Mouse (Mus musculus) cerebellum, adult 9-10 months (tissue): ENCODE data around the gene Tnfrsf25.

Source experiments
- DNase-seq: peaks from one replicate; pipeline ENCODE4 v3.0.0; 2022

The Tnfrsf25 gene

DNA sequence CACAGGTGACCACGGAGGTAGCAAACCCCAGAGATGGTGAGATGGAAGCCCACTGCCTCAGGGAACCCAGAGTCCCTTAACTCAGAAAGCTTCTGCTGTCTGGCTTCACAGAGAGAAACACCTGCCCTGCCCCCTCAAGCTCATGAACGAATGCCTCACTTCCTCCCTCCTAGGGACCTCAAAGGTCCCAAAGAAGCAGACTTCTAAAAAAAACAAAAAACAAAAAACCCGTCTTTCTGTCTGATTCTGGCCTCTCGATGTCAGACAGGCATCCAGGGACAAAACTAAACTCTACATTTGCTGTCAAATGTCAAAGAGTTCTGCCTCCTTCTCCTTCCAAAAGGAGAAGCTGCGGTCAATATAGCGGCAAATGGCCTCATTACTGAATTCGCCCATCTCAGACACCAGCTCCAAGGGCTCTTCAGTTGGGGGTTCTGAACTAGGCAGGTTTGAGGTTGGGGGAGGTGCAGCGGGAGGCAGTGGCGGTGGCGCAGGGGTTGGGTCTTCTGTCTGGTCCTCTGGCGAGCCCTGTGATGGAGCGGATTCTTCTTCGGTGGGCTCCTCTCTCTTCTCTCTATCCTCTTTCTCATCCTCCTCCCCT is 8.7 kb downstream of the Tnfrsf25 start:
- no peak for DNase-seq

DNA sequence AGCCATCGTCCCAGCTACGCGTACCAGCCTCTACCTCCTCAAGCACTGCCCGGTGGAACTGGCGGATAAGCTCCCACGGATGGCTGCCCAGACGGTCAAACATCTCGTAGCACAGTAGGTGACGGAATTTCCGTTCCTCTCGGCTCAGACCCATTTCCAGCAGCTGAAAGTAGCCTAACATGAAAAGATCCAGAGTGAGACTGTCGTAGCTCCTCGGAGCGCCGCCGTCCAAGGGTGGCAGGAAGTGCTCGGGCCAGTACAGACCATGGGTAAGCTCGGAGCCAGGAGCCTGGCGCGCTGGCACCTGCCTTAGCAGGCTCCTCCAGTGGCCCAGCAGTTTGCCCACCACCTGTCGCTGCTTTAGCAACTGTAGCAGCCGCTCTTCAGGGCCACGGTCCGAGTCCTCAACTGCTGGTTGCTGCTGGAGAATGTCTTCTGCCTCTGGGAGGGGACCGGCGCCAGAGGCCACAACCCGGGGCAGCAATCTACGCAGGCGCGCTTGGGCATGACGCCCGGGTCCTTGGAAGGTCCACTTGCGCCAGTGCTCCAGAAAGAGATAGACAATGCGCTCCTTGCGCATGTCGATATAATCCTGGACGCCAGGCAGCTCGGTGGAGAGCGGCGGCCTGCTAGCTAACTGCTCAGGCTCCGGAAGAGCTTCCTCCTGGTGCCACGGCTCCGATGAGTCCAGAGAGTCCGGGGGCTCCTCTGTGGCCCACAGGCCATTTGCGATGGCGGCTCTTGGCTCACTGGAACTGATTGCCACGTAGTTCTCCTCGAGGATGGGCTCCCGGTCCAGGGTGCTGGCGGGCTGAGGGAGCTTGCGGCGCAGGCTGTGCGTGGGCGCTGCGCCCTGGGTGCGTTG is 9.7 kb downstream of the Tnfrsf25 start:
- peak; percentile 46 for DNase-seq

DNA sequence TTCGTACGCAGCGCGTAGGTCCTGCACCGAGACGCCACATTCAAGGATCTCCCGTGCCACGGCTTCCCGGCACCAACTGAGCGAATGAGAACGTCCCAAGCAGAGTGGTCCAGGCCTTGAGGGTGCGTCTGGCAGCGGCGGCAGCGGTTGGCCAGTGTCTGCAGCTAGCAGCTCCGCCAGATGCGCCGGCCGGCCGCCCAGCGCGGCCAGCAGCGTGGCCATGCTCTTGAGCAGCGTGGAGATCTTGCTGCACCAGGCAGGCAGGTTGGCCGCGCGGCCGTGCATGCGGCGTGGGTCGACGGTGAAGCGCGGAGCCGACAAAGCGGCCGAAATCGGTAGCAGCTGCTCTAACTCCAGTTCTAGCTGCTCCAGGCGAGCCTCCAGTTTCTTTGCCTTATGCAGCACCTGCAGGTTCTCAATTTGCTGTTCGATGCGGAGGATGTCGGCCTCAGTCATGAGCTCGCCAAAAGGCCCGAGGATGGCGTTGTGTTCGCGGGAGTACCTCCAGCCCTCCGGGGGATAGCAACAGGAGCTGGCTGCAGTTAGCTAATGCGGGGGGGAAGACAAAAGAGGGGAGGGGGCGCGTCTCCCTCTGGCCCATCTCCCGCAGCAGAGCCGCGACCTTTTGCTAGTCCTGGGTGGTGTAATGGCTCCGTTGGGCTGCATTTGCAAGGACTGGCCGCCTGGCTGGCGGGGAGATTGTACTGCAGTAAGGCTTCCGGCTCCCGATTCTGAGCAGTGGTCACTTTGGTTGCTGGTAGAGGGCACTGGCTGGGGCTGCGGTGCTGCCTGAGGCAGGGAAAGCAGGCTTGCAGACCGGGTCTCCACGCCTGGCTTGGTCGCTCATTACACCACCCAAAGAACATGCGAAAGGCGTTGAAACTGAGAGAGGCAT is 10.5 kb downstream of the Tnfrsf25 start:
- DNase-seq, result no peak

DNA sequence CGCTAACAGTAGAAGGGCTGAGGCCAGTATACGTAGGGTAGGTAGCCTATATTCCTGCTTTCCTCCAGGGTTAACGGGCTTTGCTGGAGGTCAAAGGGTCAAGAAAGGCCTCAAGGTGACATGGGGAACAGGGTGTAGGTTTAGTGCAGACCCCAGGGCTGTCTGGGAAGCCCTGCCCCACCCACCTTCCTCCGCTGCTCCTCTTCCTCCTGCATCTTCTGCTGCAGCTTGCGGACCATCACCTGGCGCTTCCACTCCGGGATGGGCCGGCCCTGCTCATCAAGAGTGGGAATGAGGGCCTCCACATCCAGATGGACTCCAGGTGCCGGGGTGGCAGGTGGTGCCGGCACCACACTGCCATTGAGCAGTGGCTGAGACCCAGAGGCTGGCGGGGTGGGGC is 12.2 kb downstream of the Tnfrsf25 start:
- DNase-seq, result no peak

DNA sequence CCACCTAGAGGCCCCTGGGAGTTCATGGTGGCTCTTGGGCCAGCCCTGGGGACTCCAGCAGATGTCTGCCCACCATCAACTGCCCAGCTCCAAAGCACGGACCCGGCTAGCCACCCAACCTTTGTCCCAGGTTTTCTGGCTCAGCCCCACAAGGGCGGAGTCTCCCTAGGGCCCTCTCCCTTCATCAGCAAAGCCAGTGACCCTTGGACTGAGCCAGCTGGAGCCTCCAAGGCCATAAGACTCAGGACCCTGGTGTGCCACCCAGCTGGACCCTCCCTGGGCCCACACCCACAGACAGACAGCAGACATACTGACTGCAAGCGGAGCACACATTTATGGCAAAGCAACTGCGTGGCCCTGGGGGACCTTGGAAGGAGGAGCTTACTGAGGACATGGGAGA is 13.1 kb downstream of the Tnfrsf25 start:
- no peak for DNase-seq

DNA sequence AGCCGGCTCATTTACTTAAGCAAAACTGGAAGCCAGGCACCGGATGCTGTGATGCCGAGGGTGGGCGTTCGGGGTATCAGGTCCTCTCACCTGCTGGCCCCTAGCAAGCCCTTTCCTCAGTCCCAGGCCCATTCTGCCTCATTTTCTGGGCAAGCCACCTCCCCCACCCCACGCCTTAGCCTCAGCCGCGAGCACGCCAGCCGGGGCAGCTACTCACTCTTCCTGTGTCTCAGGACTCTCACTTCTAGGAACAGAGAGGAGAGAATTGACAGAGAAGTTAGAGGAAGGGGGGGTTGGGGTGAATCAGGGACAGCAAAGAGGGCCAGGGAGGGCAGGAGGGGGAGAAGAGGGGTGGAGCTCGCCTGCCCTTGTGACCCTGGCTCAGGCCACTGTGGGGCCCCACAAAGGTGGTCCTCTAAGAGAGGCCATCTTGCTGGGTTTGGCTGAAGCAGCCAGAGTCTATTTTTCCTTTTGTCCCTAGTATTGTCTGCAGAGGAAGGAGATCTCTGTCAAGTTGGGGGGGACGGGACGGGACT is 13.7 kb downstream of the Tnfrsf25 start:
- DNase-seq, result no peak

DNA sequence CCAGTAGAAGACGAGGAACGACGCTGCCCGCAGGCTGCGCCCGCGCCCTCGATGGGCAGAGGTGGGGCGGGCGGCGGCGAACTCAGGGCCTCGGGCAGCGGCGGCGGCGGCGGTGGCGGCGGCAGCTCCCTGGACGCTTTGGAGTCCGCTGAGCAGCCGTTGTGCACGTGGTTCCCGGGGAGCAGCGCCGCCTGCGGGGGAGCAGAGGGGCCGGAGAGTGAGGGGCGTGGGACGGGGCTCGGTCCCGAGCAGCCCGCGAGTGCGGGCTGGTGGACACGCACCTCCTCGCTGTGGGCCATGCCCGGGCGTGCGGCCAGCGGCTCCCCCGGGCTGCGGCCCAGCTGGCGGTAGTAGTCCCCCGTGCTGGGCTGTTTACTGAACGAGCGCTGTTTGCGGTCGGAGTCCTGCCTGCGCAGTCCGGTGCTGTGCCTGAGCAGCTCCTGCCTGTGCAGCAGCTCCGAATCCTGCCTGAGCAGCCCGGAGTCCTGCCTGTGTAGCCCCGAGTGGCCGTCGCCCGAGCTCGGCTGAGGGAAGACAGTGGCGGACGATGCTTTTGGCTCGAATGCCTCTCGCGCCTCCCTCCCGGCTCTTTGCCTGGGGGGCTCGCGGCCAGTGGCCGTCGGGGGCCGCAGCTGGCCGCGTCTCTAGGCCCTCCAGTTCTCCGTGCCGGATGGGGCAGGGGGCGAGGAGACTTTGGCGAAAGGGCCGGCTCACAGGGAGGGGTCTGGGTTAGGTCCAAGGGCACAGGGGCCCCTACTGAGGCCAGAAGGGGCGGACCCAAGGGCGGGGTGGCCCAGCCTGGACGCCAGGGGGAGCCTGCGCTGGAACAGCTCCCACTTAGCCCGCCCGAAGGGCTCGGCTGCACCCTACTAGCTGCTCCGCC is 15.3 kb downstream of the Tnfrsf25 start:
- DNase-seq, result no peak

DNA sequence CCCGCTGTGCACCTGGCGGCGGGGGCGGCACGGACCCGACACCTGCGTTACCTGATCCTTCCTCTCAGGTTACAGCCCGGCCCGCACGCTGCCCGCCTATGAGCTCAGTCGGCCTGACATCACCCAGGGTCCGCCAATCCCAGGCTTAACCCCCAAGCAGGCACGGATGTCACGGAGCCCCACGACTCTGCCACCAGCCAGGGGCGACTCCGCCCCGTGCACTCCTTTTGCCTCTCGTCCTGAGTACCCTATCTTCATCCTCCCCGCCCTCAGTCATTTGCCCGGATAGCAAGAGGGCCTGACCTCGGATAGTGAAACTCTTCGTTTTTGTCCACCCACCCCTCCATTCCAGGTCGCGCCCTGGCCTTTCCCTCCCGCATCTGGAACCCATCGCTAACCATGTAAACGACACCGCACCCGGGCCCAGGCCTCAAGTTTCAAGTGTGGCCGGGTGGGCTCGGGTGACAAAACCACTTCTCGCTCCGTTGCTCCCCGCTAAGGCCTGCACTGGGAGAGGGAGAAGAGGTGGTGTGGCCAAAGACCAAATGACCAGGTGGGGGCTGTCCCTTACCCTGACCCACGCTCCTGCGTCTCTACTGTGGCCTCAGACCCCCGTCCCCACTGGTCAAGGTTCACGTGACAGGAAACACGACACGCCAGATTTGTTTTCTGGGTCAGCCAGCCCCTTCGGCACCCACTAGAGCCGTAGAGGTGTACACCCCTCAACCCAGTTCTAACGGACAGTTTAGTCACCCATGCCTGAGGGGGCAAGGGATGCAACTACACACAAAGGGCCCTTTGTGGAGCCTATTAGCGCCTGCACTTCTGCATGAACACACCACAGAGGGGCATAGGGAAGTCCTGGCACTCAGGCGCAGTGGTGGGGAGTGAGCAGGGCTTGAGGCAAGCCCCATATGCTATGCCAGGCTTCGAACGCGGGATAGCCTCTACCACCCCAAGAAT is 16.4 kb downstream of the Tnfrsf25 start:
- DNase-seq, result no peak

DNA sequence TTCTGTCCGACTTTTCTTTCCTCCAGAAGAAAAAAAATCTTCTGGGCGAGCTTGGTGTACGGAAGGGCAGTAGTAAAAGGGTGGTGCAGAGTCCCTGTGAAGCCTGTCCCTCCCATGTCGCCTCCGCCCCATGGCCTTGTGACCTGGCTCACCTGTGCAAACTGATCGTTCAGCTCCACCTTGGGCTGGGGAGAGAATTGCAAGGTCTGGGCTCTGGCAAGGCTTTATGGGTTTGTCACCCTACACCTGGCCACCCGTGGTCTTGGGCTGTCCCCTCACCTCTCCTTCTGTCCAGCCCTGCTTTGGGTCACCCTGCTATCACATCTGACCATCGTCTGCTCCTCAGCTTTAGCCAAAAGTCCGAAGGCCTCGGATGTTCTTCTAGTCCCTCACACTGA is 17.0 kb downstream of the Tnfrsf25 start:
- no peak for DNase-seq

DNA sequence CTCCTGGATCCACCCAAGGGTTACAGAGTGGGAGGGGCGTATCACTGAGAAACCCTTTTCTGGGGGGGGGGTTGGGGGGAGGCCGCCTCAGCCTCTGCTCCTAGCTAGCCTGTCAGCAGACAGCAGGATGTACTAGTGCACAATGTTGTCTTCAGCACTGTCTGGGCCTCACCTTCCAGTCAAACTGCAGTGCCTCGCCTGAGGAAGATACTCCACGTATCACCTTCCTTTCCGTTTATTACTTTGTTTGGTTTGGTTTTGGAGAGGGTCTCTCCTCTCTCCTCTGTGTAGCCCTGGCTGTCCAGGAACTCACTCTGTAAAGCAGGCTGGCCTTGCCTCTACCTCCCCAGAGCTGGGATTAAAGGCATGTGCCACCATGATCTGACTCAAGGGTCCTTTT is 17.5 kb downstream of the Tnfrsf25 start:
- no peak for DNase-seq

DNA sequence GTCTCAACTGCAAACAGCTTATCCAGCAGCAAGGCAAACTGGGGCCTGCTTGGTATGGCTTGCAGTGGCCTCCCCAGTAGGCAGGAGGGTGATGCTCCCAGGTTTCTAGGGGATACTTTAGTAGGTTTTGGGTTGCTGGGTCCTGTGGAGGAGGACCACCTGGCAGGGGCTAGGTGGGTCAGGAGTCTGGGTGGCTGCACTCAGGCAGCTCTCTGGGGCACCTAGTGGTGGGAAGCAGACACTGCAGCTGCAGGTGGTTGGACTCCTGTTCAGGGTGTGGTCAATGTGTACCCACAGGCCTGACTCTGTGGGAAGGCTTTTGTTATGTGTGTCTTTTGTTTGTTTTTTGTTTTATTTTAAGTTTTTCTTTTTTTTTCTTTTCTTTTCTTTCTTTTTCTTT is 18.8 kb downstream of the Tnfrsf25 start:
- no peak for DNase-seq

DNA sequence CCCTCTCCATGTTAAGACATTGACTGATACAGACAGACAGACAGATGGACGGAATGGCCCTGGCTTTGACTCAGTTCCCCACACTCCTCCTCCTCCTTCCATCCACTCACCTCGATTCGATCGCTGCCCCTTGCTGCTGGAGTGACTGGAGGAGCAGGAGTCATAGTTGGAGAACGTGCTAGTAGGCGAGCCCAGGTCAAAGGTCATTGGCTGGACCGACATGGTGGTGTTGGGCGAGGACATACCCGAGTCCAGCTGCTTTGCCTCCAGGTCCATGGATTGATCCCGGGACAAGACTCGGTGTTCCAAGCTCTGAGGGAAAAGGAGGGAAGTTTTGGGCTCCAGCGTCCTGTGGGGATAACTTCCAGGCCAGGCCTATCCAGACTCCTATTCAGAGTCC is 19.6 kb downstream of the Tnfrsf25 start:
- DNase-seq, result no peak

DNA sequence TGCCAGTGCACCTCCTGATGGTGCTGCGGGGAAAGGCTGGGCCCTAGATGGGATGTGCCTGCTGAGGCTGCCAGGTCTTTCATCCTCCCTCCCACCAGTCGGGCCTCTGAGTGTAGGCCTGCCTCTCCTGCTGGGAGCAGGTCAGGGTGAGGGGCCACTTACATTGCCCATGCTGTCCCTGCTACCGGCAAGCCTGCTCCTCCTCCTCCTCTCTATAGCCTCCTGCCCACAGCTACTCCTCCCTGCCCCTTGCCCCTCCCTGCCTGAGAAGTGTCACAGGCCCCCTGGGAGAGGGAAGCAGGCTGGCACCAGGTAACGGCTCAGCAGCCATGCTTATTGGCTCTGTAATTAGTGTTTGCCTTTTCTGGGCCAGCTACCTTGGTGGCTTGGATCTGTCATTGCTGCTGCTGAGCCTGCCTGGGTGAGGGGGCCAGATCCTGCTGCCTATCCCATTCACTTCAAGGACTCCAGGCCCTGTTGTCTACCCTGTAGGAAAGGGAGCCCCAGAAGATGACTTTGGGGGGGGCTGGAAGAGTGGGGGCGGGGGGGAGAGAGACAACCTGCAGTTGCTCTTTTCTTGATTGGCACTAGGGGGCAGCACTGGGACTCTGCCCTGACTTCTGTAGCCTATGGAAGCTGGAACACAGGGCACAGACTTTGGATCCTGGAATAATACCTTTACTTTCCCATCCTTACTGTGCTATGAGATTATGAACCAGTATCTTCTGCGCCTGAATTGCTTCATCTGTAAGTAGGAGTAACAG is 20.6 kb downstream of the Tnfrsf25 start:
- no peak for DNase-seq

DNA sequence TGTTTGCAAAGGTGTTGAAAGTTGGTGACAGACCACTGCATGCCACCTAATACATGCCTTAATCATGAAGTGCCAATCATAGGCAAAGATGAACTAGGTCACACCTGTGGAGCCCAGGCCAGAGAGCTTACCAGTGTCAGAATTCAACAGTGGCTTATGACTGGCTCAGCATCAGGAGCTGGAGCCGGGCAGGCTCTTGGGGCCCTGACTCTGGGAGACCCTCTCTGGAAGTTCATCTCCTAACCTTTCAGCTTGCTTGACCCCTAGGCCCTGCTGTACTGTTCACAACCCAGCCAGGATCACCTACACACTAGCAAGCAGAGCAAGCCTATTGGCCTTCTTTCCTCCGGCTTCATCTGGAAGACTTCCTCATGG is 21.1 kb downstream of the Tnfrsf25 start:
- no peak for DNase-seq

DNA sequence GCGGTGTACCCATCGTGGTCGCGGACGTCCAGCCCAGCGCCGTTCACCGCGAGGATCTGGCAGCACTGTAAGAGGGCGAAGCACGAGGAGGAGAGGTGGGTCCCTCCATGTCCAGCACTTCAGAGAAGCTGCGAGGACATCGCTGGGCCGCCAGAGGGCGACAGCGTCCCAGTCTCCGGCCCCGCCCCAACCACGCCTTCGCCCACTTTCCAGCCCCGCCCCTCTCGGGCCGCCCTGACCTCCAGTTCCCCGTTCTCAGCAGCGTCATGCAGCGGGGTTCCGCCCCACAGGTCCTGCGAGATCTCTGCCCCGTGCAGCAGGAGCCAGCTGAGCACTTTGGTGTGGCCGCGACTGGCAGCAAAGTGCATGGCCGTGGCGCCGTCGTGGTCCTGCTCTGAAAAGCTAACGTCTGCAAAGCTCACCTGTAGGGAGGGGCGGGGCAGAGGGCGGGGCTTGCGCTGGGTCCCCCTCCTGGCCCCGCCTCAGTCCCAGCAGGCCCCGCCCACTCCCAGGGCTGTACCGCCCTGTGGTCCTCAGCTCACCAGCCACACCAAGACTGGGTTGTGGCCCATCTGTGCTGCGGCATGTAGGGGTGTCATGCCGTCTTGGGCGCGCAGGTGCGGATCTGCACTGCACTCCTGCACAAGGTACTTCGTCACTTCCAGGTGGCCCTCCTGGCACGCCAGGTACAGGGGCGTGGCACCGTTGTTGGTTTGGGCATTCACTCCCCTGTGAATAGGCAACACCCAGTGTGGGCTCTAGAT is 22.9 kb downstream of the Tnfrsf25 start:
- DNase-seq, result peak; percentile 80

DNA sequence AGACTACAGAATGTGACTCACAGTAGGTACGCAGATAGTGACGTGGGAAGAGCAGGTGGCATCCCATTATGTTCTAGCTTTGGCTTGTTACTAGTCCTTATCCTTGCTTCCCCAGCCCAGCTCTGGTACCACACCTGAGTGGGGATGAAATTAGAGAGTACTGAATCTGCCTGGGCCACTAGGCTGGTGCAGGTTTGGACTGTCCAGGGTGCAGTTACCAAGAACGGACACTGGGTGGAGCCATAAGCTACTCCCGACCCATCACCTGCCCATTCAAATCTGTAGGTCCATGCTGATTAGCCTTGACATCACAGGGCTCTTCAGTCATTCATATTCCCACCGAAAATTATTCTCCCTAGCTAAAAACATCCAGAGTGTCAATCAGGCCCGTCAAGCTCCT is 24.7 kb downstream of the Tnfrsf25 start:
- DNase-seq, result no peak

DNA sequence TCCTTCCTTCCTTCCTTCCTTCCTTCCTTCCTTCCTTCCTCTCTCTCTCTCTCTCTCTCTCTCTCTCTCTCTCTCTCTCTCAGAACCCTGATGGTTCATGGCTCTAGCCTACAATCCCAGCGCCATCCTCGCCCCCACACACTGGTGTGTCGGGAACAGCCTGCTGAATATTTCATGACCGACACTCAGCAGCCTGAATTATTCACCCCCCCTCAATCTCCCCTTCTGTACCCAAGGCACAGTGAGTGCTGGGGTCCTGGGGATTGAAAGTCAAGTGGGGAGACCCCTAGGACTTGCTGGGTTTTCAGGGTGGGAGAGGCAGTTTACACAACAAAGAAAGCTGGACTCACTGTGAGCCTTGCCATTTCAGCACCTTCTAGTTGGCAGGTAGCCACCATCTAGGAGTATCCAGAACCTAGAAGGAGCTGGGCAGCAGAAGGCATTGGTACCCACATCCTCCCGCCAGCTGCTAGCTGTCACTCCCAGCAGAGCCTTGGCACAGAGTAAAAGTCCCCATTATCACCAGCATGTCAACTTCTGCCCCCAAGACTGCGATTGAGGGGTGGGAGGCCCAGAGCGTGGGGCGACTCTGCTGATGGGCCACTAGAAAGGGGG is 25.9 kb downstream of the Tnfrsf25 start:
- no peak for DNase-seq

DNA sequence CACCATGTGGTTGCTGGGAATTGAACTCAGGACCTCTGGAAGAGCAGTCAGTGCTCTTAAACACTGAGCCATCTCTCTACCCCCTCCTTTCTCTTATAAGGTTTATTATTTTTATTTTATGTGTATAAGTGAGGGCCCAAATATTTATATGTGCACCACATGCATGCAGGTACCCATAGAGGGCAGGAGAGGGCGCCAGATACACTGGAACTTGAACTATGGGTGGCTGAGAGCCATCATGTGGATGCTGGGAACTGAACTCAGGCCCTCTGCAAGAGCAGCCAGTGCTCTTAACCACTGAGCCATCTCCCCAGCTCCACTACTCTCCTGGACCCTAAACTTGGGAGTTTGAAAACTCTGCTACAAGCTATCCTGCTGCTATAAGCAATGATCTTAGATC is 27.9 kb downstream of the Tnfrsf25 start:
- DNase-seq, result no peak

DNA sequence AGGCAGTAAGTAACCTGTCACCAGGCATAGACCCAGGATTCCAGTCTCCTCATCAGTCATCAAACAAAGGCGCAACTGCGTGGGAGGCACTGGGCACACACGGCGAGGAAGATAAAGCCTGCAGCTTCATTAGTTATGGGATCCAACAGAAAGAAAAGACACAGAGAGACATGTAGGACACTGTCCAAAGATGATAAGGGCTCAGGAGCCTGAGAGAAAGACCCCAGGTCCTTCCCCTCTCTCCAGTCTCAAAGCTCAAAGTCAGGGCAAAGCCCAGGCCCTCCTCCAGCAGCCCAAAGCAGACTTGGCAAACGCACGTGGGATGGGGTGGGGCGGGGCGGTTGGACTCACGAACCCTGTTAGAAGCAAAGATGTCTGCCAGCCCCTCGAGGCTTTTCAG is 29.7 kb downstream of the Tnfrsf25 start:
- no peak for DNase-seq
